Mouse (Mus musculus): ENCODE data around the gene Maneal. TPM values are rescaled to one million over a fixed set of nuclear protein-coding genes. Genes with fewer than 3 reads are reported as not detected.

Maneal gene
- polyA plus RNA-seq (2012; rRNA removed): 0.65 and 0.76 TPM in 2 replicates

DNA sequence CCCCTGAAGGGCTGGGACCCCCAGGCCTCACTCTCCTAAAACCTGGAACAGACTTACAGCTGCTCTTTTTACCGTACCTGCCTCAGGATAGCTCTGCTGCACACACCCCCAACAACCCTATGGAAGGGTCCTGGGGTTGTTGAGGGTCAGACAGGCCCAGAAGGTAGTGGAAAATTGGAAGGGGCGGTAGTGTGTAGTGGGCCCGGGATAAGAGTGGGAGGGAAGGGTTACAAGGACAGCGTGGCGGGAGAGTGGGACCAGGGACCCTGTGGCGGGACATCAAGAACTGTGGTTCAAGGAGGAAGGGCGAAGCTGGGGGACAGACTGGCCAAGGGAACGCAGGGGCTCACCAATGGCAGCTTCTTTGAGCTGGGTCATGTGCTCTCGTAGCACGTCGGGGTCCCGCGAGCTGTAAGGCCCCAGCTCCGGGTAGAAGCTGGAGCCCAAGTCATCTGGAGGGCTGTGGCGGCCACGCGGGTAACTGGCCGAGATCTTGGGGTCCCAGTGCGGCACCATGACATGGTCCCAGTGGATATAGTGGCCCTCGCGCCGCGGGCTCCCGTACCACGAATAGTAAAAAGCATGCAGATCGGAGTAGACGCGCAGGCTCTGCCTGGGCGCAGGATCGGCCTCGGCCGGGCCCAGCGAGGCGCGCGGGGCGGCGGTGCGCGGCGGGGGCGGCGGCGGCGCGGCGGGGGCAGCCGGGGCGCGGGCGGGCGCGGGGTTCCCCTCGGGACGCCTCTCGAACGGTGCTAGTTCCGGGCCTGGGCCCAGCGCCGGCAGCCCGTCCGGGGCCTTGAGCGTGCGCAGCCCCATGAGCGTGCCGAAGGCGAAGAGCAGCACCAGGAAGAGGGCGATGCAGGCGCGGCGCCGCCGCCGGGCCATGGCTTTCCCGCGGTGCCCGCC is at the start of gene Maneal:
Gene Maneal, minus strand, starts transcription at position 889 of the 906 bp plus-strand sequence.
- no peak for DNase-seq (ENCODE audit: low spot score)

DNA sequence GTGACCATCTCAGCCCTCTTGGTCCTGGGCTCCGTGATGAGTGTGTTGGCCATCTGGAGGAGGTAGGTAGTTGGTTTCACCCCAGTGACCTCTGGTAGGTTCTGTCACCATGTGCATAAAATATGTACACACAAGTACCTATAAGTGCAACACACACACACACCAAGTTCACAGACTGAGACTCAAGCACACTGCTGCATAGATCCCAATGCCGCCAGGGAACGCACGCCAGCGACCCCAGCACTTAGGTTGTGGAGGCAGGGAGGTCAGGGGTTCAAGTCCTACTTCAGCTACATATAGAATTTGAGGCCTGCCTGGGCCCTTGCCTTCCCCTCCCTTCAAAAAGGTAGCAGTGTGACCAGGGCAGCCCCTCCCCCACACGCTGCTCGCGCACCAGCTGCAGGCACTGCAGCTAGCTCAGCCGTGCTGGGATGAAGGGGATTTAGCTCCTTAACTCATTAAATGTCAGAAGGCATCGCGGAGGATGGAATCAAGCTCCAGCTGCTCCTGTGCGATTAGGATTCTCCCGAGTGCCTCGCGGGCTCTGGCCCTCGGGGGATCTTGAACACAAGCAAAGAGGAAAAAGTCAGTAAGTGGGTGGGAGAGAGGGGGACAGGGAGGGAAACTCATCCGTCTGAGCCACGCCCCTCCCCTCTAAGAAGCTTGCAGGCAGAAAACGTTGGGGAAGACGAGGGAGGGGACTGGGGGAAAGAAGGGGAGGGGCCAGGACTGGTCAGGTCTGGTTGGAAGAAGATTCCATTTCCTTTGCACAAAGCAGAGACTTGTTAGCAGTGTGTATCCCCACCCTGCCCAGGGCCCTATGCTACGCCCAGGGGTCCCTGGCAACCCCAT is 44.2 kb upstream of the Maneal start:
- DNase-seq (ENCODE audit: low spot score): no peak

DNA sequence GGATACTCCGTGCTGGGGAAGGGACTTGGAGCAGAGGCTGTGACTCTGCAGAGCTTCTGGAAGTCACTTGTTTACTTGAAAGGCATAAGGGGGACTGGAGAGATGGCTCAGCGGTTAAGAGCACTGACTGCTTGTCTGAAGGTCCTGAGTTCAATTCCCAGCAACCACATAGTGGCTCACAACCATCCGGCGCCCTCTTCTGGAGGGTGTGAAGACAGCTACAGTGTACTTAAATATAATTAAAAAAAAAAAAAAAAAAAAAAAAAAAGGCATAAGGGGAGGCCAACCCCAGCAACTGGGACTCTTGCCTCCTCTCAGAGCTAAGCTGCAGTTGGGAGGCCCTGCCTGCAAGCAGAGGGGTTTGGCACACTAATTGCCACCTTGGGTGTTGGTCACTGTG is 43.4 kb upstream of the Maneal start:
- no peak for DNase-seq (ENCODE audit: low spot score)

DNA sequence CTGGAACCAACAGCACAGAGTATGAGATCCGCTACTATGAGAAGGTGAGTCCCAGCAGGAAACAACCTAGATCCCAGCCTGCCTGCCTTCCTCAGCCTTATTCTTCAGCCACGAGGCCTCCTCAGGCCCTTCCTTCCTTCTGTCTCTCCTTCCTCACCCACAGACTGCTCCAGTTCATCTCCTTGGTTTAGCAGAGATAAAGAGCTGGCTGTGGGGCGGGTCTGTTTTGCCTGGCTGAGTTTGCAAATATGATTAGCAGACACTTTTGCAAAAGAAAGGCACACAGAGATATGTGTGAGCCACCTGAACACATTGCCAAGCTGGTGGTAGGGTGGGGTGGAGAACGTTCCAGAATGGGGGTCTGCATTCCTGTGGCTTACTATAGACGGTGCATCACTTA is 37.9 kb upstream of the Maneal start:
- DNase-seq (ENCODE audit: low spot score): no peak

DNA sequence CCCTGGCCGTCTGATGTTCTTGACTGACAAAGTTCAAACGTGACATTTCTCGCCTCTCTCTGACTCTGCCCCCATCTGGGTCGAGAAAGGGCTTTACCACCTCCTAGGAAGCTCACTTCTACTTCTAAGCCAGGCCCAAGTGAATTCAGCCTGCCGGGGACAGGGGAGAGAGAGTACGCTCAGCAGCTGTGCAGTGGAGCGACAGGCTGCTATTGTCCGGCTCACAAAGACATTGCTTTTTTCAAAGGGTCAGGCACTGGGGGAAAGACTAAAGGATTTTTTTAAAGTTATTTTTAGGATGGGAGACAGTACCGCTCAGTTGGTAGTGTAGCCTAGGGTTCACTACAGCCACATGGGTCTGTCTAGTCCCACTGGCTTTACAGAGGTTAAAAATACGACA is 36.5 kb upstream of the Maneal start:
- no peak for DNase-seq (ENCODE audit: low spot score)

DNA sequence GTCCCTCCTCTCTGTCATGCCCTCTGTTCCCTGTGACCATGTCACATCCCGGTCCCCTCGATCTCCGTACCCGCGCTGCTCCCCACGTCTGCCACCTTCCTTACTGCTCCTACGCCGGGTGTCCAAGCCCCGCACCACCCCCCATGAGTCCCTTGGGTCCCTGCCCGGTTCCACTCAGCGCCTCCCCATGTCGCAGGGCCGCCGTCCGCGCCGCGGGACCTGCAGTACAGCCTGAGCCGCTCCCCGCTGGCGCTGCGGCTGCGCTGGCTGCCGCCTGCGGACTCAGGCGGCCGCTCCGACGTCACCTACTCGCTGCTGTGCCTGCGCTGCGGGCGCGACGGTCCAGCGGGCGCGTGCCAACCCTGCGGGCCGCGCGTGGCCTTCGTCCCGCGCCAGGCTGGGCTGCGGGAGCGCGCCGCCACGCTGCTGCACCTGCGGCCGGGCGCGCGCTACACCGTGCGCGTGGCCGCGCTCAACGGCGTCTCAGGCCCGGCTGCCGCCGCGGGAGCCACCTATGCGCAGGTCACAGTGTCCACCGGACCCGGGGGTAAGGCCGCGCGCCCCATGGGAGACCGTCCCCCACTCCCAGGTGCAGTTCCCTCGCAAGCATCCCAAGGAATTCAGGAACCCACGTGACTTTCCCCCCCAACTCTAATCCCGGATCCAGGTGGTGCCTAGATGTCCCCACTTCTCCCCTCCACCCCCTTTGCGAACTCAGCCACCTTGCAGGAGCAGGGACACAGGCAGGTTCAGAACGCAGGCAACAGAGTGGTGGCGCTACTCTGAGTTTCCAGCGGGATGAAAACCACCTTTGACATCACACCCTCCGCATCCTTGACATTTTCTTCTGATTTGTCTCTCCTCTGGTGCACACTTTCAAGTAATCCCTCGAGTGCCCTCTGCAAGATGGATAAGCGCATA is 32.8 kb upstream of the Maneal start:
- DNase-seq (ENCODE audit: low spot score): no peak

DNA sequence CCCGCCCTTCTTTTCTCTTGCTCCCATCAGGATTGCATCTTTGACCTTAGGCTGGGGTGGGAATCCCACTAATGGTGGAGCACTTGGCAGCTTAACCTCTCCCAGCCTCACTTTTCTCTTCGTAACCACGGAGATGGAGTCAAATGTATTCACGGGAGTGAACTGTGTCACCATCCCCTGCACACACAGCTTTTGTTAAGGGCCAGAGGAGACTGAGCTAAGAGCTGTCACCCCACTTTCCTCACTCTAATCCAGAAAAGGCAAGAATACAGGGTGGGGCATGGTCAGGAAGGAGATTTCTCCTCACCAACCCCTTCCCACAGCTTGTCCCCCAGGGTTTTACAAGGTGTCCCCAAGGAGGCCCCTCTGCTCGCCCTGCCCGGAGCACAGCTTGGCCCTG is 31.8 kb upstream of the Maneal start:
- no peak for DNase-seq (ENCODE audit: low spot score)

DNA sequence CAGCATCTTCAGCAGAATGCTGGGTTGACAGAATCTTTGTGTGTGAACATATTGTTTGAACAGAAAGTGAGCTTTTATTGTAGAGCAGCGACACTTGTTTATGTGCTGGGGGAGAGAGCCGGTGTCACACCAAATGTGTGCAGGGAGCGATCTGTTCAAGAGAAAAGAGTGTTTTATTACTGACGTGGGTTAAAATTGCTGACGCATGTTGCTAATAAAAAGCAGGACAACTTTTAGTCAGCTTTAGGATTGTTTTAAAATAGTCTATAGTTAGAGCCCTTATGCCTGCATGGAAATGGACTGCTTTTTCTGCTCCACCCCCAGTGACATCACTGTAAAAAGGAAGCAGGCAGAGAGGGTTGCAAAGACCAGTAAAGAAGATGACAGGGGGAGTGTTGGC is 28.9 kb upstream of the Maneal start:
- DNase-seq (ENCODE audit: low spot score): no peak

DNA sequence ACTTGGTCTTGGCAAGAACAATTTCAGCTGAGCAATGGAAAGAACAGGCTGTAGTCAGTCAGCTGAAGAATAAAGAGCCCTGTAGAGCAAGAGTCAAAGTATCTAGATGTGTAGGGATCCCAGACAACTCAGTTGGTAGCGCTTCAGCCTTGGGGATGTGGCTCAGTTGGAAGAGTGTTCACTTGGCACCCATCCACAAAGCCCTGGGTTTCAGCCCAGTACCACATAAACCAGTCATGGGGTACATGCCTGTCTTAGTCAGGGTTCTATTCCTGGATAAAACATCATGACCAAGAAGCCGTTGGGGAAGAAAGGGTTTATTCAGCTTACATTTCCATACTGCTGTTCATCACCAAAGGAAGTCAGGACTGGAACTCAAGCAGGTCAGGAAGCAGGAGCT is 28.0 kb upstream of the Maneal start:
- DNase-seq (ENCODE audit: low spot score): no peak

DNA sequence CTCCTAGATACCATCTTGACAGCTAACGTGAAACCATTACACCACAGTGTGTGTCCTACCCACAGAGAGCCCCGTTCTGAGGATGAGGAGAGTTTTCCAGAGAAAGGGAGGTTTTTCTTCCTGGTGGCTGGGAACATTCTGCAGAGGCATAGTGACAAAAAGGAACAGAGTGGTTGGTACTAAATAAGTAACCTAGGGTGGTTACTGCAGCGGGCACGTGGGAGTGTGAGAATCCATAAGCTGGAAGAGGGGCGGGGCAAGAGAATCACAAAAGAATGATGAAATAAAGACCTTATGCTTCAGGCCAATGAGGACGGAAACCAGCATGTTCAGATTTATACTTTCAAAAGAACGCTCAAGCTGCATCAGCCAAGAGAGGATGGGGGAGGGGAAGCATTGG is 26.7 kb upstream of the Maneal start:
- no peak for DNase-seq (ENCODE audit: low spot score)

DNA sequence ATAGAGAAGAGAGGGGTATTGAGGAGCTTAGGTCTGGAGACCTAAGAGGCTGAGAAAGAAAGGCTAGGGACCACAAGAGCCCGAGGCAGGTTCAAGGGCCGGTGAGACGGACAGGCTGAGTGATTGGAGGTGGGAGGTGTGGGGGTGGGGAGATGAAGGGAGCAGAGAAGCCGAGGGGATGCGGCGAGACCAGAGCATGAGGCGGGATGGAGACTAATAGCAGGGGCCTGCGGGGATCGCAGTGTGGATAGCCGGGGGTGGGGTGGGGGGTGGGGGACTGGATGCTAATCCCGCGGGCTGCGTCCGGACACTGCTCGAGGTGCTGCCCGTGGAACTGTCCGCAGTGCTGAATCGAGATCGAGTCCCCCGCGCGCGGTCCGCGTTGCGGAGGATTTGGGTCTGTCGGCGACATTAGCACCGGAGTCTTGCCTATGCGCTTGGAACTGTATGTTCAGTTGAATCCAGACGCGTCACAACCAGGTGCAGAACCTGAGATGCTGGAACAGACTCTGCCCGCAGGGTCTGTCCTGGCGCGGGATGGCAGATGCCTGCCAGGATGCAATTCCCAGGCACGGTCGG is 20.3 kb upstream of the Maneal start:
- DNase-seq (ENCODE audit: low spot score): no peak

DNA sequence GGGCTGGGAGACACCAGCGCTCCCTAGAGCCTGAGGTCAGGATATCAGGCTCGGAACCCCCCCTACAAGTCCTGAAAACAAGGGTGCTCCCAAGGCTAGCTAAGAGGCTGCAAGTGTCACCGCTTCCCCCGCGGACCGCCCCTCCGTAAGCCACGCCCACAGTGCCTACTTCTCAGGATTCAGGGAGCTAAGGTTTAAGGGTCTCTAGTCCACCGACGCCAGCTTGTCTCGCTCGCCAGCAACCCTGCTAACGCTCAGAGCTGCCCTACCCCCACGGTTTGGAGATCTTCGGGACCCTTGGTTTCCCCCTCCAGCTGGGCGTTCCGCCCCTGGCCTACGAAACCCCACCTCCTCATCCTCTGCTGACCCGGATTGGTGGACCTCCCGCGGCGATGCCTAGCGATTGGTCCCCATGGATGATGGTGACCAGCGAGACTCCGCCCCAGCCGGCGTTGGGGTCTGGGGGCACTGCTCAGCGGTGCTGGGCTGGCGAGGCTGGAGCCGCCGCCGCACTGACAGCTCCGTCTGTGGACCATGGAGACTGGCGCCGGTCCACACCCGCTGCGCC is 19.5 kb upstream of the Maneal start:
- no peak for DNase-seq (ENCODE audit: low spot score)

DNA sequence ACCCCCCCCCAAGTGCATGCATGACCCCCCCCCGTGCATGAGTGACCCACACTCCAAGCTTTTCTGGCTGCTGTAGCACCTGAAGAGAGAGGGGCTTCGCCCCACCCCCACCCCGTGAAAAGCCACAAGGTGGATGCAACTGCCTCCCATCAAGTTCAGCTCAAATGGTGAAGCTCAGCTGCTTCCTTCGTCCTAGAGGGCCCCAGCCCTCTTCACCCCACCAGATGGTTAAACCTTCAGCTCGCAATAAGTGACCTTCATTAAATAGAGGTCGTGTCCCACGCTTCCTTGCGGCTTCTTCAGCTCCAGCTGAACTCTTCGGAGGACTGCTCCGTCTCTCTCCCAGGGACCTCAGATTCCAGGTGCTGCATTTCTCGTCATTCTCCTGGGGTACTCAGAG is 18.6 kb upstream of the Maneal start, which contains the start of gene Epha10:
Gene Epha10, plus strand, starts transcription at position 301 of the 400 bp plus-strand sequence.
- DNase-seq (ENCODE audit: low spot score): no peak

DNA sequence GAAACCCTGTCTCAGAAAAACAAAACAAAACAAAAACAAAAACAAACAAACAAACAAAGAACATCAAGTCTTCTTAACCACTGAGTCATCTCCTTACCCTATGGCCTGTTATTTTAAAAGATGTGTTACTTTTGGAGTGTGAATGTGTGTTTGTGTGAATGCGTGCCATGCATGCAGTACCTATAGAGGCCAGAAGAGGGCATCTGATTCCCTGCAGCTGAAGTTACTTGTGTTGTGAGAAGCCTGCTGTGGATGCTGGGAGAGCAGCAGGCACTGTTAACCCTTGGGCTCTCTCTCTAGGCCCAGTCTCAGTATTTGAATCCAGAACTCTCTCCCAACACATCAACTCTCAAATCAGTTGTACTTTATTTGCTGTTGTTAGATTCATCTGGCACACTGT is 10.7 kb upstream of the Maneal start:
- DNase-seq (ENCODE audit: low spot score): no peak

DNA sequence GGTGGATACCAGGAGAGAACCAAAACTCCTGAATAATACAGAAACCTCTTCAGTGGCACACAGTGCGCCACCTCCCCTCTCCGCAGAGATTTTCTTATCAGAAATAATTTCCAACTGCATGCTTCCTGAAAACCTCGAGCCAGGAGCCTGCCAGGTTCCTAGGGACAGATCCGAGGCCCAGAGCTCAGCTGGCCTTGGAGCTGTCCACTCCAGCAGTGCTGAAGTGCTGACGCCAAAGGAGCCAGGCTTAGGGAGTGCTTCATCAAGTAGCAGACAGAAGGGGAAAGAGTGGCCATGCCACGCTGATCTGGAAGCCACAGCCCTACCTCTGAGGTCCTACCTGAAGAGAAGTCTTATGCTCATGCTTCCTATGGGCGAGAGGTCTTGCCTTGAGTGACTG is 1.5 kb downstream of the Maneal start:
- DNase-seq (ENCODE audit: low spot score): no peak

DNA sequence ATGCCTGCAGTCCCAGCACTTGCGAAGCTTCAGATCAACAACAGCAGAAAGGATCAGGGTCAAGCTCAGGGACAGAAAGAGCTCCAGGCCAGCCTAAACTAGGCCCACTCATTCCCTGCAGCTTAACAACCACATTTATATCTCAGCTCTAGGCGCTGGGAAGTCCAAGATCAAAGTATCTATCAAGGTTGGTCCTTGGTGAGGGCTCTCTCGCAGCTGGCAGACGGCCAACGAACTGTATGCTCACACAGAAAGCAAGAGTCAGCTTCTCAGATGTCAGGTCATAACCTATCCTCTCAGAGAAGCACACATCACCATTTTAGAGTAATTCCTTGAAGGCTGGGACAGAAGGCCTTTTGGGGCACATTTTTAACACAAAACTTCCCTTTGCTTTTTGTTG is 3.6 kb downstream of the Maneal start:
- DNase-seq (ENCODE audit: low spot score): no peak

DNA sequence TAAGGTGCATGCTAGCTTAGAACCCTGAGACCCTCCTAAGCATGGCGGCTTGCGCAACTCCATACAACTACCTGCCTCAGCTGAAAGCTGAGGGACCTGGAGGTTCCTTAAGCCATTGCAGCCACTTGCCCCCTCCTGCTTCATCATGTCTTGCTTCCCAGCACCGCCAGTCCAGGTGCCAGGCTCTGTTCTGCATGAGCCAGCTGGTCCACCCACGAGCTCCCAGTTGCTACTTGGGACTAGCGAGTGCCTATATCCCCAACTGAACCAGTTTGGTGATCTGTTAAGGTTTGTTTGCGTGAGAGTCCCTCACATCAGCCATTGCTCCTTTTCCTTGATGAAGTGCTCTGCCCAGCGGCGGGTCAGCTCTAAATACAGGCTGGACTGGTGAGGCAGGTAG is 5.7 kb downstream of the Maneal start:
- DNase-seq (ENCODE audit: low spot score): no peak

DNA sequence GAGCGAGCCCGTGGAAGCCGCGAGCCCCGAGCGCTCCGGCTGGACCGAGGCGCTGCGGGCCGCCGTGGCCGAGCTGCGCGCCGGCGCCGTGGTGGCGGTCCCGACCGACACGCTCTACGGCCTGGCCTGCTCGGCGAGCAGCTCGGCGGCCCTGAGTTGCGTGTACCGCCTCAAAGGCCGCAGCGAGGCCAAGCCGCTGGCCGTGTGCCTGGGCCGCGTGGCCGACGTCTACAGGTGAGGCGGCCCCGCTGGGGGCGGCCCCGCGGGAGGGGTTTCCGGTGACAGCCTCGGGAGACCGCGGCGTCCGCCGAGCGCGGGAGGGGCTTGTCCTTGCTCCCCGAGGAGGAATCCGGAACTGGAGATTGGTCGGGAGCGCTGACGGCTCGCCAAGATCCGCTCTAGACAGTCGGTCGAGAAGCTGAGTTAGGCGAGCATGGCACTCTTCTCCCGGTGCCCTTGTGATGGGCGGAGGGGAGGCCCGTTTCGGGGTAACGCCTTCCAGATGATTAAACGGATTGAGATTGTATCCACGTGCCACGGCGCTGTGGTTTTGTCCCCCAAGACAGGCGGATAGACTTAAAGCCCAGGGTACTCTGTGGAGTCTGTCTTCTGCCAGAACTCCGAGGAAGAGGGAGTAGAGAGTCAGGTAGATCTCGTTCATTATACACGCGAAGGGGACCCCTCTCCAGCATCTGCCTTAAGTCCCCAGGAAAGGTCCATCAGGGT is 10.9 kb downstream of the Maneal start, which contains the start of gene 1110065P20Rik:
Gene 1110065P20Rik, minus strand, starts transcription at position 264 of the 726 bp plus-strand sequence.
- DNase-seq (ENCODE audit: low spot score): peak; percentile 69

DNA sequence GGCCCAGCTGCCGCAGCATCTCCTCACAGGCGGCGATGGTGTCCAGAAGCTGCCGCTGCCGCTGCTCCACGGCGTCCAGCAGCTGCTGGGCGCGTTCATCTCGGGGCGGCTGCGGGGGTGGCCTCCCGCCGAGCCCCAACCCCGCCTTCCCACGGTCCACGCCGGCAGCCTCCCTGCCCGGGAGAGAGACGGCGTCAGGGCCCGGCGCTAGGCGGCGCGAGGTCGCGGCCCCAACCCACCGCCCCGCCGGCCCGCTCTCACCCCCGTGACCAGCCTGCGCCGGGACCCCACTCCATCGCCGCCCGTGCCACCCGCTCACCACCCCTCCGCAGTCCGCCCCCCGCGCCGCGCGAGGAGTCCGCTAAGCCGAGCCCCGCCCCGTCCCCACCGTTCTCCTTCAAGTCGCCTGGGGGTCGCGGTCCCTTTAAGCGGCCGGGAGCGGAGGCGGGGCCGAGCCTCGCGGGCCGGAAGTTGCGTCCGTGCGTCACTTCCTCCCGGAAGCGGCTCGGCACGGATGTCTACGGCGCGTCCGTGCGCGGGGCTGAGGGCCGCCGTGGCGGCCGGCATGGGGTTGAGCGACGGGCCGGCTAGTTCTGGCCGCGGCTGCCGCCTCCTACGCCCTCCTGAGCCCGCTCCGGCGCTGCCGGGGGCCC is 11.6 kb downstream of the Maneal start, which contains the start of gene Yrdc:
Gene Yrdc, plus strand, starts transcription at position 419 of the 653 bp plus-strand sequence.
- peak; percentile 90 for DNase-seq (ENCODE audit: low spot score)
